Mouse (Mus musculus) lung, postnatal 14 days (tissue): ENCODE data around the gene Brsk2.

Experiments
- DNase-seq: peaks from one replicate; pipeline ENCODE4 v3.0.0; 2021

The Brsk2 gene

GRCm38 (mm10) chr7:142035048-142035811, 85.7 kb downstream of the Brsk2 start:
- DNase-seq: no peak

- peak; percentile 74 for DNase-seq
These were observed 88.1 kb downstream of the Brsk2 start for GRCm38 (mm10) chr7:142037553-142038170.

DNA sequence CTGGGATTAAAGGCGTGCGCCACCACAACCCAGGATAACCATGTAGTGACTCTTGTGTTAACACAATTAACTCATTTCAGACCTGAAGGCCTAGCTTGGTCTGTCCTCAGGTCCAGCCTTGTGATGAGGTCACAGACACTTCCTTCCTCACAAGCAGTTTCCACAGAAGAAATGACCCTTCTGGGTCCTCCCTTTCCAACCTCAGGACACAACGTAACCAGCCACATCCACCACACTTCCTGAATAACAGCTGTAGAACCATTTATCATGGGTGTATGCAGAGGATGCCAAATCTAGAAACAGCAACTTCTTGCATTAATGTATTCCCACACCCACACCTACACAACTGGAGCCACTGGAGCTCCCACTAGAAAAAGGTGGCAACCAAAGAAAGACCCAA, 91.2 kb downstream of the Brsk2 start:
- no peak for DNase-seq

DNA sequence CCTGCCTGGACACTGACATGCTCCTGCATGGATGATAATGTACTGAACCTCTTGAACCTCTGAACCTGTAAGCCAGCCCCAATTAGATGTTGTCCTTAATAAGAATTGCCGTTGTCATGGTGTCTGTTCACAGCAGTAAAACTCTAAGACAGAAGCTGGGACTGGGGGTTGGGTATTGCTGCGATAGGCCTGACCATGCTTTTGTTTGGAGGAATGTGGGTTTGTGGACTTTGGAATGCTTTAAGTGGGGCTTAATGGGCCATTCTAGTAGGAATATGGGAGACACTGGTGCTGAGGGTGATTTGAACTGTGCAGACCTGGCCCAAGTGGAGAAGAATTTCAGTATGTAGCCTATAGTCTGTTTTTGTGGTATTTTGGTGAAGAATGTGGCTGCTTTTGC, 95.8 kb downstream of the Brsk2 start:
- DNase-seq: no peak

- DNase-seq: no peak
These were observed 96.4 kb downstream of the Brsk2 start for GRCm38 (mm10) chr7:142045932-142046331.

- no peak for DNase-seq
These were observed 101.0 kb downstream of the Brsk2 start for GRCm38 (mm10) chr7:142050536-142050935.
